Mouse (Mus musculus) embryo, embryonic 10.5 days (tissue): ENCODE measurements at regions not wholly inside any gene's neighbourhood (a gene's known extent, or its start where the extent isn't known, plus 50 kb on each side); places are given as distances from the start of the nearest gene placed in this dataset.

Experiments
- DNase-seq: peaks from one replicate; pipeline ENCODE4 v3.0.0-alpha.2; 2015; ENCODE audit warnings: low spot score

GRCm38 (mm10) chr6:51168775-51169695, 263.4 kb upstream of the Nfe2l3 start:
- peak; percentile 76 for DNase-seq

DNA sequence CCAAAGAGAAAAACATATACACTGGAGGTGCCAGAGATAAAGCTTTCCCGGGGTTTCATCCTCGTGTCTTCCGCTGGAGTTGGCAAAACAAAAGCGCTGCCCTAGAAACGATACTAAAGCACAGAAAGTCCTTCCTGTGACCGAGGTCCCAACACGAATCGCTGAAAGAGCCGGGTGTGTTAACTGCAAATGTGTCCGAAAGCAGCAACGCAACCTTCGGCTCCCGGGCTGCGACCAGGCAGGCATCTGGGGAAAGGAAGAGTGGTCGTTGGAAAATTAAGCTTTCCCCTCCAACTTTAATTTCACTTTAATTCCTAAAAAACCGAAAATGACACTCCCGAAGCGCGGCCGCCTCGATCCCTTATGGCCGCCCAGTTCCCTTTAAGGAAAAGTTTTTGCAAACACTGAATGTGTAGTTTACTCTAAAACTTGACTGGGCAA, 262.5 kb upstream of the Nfe2l3 start:
- peak; percentile 71 for DNase-seq

DNA sequence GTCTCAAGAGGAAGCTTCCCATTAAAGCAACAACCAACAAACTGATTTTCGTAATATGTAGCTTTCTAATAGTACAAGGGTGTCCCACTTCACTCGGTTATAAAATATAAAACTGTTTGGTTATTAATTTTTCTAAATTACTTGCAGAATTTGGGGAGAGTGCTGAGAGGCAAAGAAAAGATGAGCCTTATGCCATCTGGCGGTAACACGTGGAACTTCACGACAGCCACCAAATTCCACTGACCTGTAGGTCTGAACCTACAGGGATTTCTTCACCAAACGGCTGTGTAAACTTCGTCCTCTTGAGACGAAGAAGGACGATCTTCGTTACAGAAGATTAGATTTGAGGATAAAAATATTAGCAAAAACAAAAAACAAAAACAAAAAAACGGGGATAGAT, 262.1 kb upstream of the Nfe2l3 start:
- DNase-seq = peak; percentile 92

DNA sequence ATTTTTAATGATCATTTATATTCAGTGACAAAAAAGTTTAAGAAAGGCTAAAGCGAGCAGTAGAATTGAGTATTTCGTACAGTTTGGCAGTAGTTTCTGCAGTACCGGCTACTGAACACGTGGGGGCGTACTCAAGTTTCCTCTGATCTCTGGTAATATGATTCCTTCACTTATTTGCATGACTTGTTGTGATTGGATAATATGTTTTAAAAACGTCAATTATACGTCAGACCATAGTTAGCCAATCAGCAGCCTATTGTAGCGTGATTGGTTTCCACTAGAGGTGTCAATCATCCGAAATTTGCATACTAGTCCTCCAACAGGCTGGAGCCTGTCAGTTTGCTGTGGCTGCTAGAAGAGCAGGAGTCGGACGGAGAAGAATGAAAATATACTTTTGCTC, 261.6 kb upstream of the Nfe2l3 start:
- DNase-seq = peak; percentile 98

GRCm38 (mm10) chr6:51171761-51172160, 260.7 kb upstream of the Nfe2l3 start:
- peak; percentile 82 for DNase-seq

GRCm38 (mm10) chr6:51172331-51172791, 260.1 kb upstream of the Nfe2l3 start:
- peak; percentile 64 for DNase-seq

- DNase-seq = peak; percentile 98
Observed at GRCm38 (mm10) chr6:51172856-51173619, 259.4 kb upstream of the Nfe2l3 start.

- peak; percentile 65 for DNase-seq
Observed at GRCm38 (mm10) chr6:51173620-51174442, 258.6 kb upstream of the Nfe2l3 start.

DNA sequence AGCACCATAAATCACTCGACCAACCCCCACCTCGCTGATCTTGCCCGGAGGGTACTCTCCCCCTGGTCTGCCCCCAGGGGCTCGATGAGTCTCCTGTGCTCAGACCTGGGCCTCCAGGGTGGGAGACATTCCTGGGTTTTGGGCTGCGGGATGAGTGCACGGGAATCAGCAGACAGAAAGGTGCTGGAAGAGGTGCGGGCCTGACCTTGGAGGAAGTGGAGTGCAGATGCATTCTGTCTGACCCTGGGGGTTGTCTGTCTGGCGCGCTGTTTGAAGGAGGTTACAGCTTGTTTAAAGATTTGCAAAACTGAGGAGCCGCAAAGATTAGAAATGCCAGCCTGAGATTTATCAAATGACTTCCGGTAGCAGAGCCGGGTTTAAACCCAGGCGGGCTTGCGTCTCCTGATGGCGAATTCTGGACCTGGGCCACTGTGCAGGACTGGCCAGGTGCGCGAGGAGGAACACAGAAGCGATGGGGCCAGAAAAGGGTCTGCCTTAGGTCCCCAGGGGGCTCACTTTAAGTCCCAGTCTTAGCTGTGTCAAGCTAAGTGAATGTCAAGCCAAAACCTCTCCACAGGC, 257.9 kb upstream of the Nfe2l3 start:
- peak; percentile 56 for DNase-seq

- DNase-seq = no peak
Observed at GRCm38 (mm10) chr6:51175616-51176590, 256.6 kb upstream of the Nfe2l3 start.

GRCm38 (mm10) chr6:51176791-51177433, 255.6 kb upstream of the Nfe2l3 start:
- no peak for DNase-seq

GRCm38 (mm10) chr6:51177701-51178060, 254.8 kb upstream of the Nfe2l3 start:
- peak; percentile 73 for DNase-seq

DNA sequence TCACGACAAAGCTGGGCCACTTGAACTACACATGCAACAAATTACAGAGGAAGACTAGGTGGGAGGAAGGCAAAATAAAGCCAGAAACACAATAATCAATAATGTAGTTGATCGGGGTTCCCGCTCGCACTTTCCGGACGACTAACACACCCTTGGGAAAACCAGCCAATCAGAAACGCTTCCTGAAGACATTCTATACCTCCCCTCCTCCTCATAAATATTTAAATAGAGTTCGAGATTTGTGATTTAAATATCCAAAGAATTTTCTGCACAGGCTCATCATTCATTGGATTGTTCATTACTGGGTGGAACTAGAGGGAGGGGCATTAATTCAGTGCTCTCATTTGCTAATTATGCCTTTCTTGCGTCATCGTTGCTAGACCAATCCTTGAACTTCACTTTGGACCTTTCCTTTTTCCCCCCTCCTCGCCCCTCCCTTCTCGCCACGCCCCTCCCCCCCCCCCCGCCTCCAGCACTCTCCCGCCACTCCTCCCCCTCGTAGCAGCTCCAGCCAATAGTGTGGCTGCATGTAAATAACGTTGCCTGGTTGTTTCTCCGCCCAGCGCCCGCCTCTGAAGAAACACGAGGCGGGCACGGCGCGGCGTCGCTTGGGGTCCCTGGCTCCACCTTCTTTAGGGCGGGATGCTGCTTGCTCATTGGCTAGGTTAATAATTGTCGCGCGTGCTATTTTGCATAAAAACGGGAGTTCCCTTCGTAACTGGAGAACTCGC, 254.2 kb upstream of the Nfe2l3 start:
- peak; percentile 99 for DNase-seq

DNA sequence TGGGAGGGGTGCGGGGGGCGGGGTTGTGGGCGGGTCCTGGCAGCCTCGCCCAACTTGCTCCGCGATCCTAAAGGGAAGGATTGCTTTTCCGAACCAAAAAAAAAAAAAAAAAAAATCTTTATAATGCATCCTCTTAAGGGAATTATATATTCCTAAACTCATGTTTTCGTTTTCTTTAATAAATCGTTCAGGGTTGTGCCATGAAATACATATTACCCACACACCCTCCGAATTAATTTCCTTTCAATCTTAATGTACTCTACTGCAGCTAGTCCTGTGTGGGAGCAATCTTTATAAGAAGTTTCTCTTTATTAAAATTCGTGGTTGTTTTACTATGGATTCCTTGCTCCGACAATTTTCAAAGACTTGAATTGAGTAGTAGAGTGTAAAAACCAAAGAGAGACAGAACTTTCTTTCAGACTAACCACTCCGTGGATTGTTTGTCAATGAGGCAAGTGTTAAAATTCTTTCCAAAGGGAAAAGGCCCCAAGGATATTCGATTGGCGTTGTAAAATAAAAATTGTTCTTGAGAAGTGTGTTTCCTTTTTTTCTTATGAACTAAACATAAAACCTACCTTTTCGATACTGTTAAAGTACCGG, 253.6 kb upstream of the Nfe2l3 start:
- DNase-seq = peak; percentile 62

- DNase-seq = peak; percentile 57
Observed at GRCm38 (mm10) chr6:51179741-51180537, 252.5 kb upstream of the Nfe2l3 start.

DNA sequence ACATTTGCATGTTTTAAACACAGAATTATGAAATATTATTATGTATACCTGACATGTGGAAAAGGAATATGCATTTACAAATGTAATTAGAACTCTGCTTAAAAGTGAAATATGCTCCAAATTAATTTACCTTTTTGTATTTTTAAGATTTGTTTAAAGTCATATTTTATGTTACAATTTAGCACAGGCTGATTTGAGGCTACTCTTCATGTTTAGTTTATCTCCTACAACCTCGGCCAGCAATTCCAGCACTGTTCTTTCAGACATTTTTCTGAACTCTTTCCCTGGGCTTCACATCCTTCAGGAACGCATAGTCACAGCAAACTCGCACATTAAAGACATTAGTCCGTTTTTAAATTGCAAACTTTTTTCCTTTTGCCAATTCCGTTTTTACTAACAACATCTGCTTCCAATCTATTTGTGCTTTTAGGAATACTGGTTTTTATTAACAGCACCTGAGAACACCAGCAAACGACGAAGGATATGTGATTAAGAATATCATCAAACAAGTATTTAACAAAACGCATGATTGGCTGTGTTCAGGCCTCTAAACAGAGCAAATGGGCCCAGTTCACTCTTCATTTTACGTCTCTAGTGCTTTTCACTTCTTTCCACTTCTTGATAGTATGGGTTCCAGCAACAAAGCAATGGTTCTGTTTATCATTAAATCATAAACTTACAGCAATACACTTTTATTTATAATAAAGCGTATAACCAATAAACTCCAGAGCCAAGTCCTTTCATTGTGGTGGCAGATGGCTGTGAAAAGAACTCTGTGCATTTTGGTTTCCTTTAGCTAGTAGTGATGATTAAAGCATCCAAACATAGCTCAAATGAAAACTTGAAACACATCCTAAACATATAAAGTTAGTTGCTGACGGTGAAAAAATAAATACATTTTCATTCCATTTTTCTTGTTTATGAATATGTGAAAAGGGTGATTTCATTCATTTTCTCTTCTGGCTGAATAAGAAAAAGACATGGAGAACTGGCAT, 251.3 kb upstream of the Nfe2l3 start:
- peak; percentile 74 for DNase-seq

DNA sequence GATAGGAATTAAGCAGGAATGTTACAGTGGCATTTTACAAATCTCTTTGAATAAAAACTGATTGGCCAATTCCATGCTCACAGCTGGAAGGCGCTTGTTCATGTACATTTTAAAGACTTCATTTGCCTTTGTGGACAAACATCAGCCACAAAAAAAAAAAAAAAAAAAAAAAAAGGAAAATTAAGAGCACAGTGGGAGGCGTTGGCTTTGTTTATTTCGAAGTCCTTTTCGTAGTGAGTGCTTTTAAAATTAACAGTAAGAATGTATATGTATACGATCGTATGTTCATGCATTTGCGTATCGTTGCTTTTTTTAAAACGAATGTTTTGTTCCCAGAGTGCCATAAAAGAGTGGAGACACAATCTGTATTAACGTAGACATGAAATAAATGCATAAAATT, 250.6 kb upstream of the Nfe2l3 start:
- peak; percentile 49 for DNase-seq
